Mouse (Mus musculus) olfactory bulb, adult 2 months (tissue): ENCODE results near the gene Tmem33. TPM values are rescaled to one million over a fixed set of nuclear protein-coding genes. Genes with fewer than 3 reads are reported as not detected.

Experiments used
- H3K27ac ChIP-seq: fragments of 200-500 bp; 2 replicates; pipeline ENCODE4 v1.5.1; 2012; ENCODE audit warnings: low read depth, low read length; ENCODE audit not compliant: insufficient read depth
- H3K4me1 ChIP-seq: fragments of 200-500 bp; 2 replicates; pipeline ENCODE4 v1.6.1; 2012; ENCODE audit warnings: low read length; ENCODE audit not compliant: control insufficient read depth, insufficient read depth
- H3K4me3 ChIP-seq: fragments of 200-500 bp; 2 replicates; pipeline ENCODE4 v1.5.1; 2012; ENCODE audit warnings: mild to moderate bottlenecking, low read depth, low read length, moderate library complexity; ENCODE audit not compliant: insufficient read depth
- CTCF ChIP-seq: fragments of 200-500 bp; IDR thresholded peaks from 2 replicates; pipeline ENCODE4 v1.5.1; 2012; ENCODE audit warnings: low read depth, mild to moderate bottlenecking, low read length, moderate library complexity; ENCODE audit not compliant: insufficient read depth
- POLR2A ChIP-seq: fragments of 200-500 bp; IDR thresholded peaks from 2 replicates; pipeline ENCODE4 v1.6.1; 2012; ENCODE audit warnings: mild to moderate bottlenecking, low read depth, low read length, moderate library complexity; ENCODE audit not compliant: insufficient read depth
- WGBS: fragments of 180-500 bp; shearing (Covaris S2); methylation state at CpG from one replicate; pipeline ENCODE4 v1.1.7; 2018; 5-methylcytosine and 5-hydroxymethylcytosine counted together
- polyA plus RNA-seq: library from polyadenylated mRNA; stranded (reverse); fragments of >200 nt; gene quantifications from 2 replicates; pipeline ENCODE4 v1.2.4, GENCODE M21; 2012; ENCODE audit warnings: low replicate concordance; ENCODE audit not compliant: missing spikeins, insufficient read depth, insufficient read length

Gene Tmem33
- polyA plus RNA-seq, 1 experiment, result not detected

DNA sequence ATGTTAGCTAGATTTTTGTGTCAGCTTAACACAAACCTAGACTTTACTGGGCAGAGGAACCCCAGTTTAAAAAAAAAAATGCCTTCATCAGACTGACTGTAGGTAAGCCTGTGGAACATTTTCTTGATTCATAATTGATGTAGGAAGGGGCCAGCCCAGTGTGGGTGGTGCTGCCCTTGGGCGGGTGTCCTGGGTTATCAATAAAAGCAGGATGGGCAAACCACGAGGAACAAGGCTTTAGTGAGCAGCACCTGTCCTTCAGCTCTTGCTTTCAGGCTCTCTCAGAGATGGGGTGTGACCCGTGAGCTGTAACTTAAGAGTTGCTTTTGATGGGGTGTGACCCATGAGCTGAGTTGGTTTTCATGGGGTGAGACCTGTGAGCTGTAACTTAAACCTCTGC lies 34.7 kb downstream of the Tmem33 start:
- Histone ChIP-seq H3K4me1 (no peaks in the 10 kb centered on the region), H3K27ac (no peak overlapping the region), H3K4me3 (no peak overlapping the region)
- TF ChIP-seq POLR2A (no peak), CTCF (no peak)
- WGBS, result 89% methylated on average over 3 of the region's 3 CpGs

DNA sequence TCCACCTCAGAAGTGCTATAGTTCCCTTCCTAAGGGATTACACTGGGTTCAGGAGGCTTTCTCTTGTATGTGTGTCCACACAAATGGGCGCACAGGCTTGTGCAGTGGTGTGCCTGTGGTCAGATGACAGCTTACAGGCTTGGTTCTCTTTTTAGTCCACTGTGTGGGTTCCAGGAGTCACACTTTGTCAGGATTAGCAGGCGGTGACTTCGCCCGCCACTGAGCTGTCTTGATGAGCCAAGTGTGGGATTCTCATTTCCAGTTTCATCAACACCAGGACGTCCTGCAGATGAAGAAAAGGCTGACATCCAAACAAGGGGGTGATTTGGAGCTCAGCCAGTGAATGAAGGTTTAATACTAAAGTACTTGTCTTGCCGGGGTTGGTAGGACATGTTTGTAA lies 35.3 kb downstream of the Tmem33 start:
- no peak overlapping the region for H3K27ac ChIP-seq
- no peaks in the 10 kb centered on the region for H3K4me1 ChIP-seq
- H3K4me3 ChIP-seq, result no peak overlapping the region
- WGBS, result 59% methylated on average over 6 of the region's 6 CpGs
- TF ChIP-seq POLR2A (no peak), CTCF (no peak)

DNA sequence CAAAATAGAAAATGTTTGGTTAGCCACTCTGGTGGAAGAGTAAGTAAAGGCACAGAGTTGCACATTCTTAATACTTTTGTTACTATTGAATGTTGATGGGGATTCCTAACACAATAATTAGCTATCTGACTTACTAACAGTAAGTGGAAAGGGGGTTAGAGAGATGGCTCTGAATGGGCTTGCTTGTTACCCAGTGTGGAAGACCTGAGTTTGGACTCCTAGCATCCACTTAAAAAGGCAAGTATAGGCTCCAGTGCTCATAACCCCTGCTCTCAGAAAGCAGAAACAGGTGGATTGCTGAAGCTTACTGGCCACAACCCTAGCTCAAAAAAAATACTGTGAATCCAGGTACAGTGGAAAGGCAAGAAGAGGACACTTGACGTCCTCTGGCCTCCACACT lies 35.8 kb downstream of the Tmem33 start:
- H3K27ac ChIP-seq, result no peak overlapping the region
- no peak for TF ChIP-seq CTCF
- TF ChIP-seq POLR2A, result no peak
- no peaks in the 10 kb centered on the region for H3K4me1 ChIP-seq
- whole genome bisulfite sequencing, result 92% methylated on average over 1 of the region's 1 CpGs
- H3K4me3 ChIP-seq, result no peak overlapping the region

- TF ChIP-seq CTCF (no peak), POLR2A (no peak)
- WGBS, result 81% methylated on average over 5 of the region's 5 CpGs
- no peaks in the 10 kb centered on the region for H3K4me1 ChIP-seq
- H3K4me3 ChIP-seq, result no peak overlapping the region
- H3K27ac ChIP-seq, result no peak overlapping the region
Measured at GRCm38 (mm10) chr5:67297026-67297813, 36.9 kb downstream of the Tmem33 start.

DNA sequence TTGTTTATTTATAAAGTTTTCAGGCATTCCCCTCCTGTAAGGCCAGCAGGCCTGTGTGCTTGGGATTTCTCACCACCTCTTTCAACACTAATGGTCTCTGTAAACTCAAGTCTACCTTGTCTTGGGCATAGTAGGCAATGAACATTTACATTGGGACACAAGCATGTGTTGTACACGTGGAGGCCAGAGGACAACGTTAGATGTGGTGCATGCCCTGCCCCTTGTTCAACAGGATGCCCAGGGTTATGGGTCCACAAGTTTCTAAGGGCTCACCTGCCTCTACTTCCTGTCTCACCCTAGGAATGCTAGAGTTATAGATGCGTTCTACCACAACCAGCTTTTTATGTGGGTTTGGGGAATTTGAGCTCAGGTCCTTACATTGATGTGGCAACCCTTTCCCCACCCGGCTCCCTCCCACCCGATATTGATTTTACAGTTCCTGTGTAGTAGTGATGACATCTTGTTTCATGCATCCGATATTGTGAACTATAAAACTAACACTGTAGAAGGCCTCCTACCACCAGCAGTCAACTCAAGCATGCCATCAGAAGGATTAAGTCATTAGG lies 39.6 kb downstream of the Tmem33 start:
- Histone ChIP-seq H3K4me3 (no peak overlapping the region), H3K4me1 (no peaks in the 10 kb centered on the region), H3K27ac (no peak overlapping the region)
- TF ChIP-seq POLR2A (no peak), CTCF (no peak)
- 94% methylated on average over 6 of the region's 6 CpGs for WGBS

DNA sequence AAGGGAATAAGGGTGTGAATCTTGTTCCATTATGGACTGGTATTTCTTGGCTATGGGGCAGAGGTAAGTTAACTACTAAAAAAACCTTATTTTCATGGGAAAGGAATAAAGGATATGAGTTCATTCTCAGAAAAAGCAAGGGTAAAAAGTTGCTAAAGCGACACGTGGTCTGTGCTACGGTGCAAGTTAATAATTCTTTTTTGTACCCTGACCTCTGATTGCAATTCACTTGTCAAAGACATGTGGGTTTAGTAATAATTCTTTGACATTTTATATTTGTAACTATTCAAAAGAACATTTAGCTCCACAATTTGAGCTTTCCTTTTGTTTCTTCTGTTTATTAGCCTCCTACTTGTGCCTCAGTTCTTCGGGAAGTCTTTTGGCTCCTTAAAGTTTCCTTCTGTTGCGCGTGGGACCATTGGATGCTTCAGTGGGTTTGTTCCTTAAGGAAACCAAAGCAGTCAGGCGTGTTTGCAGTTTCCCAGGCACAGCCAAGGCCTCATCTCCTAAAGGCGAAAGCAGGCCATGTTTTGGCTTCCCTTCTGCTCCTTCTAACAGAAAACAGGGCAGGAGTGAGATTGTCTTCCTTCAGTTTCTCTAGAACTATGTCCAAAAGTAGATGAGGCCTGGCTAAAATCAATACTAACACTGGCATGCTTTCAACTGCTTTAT lies 40.7 kb downstream of the Tmem33 start:
- Histone ChIP-seq H3K4me1 (no peaks in the 10 kb centered on the region), H3K27ac (no peak overlapping the region), H3K4me3 (no peak overlapping the region)
- TF ChIP-seq CTCF, result no peak
- no peak for TF ChIP-seq POLR2A
- WGBS, result 95% methylated on average over 8 of the region's 8 CpGs

DNA sequence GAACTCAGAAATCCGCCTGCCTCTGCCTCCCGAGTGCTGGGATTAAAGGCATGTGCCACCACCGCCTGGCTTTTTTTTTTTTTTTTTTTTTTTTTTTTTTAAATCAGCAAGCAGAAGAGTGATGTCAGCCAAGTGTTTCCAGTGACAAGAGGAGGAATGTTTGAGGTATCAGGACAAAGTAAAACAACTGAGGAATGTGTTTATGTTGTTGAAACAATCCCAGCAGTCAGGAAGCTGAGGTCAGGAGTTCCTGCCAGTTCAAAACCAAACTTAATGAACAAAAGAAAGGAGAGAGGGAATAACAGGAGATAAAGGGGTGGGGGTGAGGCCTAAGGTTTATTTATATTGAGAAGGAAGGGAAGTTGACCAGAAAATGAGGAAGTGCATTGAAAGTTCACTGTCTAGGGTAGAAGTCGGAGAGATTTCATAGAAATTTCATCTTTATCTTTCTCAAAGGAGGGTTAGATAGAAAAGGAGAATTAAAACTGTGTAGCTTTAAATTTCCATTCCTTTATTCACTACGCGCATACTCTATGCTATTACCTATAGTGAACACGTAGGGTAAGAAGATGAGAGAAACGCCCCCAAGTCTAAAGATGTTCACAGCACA lies 41.5 kb downstream of the Tmem33 start:
- no peak overlapping the region for H3K27ac ChIP-seq
- 89% methylated on average over 5 of the region's 8 CpGs for WGBS

GRCm38 (mm10) chr5:67303816-67304215 lies 43.5 kb downstream of the Tmem33 start:
- TF ChIP-seq CTCF (no peak), POLR2A (no peak)
- Histone ChIP-seq H3K4me3 (no peak overlapping the region), H3K27ac (no peak overlapping the region), H3K4me1 (0 out of 2 replicates have a peak, but pooled peaks cover 2% of the 10 kb centered on the region)
- 98% methylated on average over 1 of the region's 1 CpGs for whole genome bisulfite sequencing

More for the DNA sequence above, 41.5 kb downstream of the Tmem33 start:
- Histone ChIP-seq H3K4me3 (no peak overlapping the region), H3K4me1 (no peaks in the 10 kb centered on the region)
- TF ChIP-seq CTCF, result no peak
- TF ChIP-seq POLR2A, result no peak
